Mouse (Mus musculus): ENCODE results near the gene Pitpnc1. TPM values are rescaled to one million over a fixed set of nuclear protein-coding genes. Genes with fewer than 3 reads are reported as not detected.

The Pitpnc1 gene
- polyA plus RNA-seq, 1 experiment, result 26.6 TPM

DNA sequence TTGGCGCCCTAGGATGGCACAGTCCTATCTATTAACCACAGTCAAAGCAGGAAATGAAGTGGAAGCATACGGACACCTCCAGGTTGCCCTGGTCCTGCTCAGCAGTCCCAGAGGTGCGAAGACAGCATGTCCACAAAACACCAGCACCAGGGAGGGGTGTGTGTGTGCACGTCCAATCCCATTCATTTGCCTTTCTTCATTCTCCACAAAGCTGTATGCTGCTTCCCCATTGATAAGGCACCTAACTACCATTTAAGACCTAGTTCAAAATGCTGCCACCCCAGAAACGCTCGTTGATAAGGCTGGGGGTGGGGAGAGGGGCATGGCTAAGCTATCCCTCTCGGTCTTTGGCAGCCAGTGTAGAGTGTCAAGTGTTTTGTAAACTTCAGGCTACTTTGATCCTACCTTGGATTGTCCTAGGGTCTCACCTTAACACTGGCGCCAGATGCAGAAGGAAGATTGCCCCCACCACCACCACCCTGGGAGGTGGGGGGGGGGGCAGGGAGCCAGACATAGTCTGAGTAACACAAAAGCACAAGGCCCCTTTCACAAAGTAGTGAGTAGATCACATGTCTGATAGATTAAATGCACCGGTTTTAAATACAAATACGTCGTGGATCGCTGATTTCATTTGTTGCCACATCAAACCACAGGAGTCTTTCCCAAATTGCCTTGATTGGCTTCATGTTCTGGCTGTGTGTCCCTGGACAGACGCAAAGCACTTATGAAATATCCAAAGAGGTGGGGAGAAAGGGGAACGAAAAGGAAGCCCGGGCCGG is 2.1 kb downstream of the Pitpnc1 start:
- DNase-seq (ENCODE audit: extremely low spot score in 1 of 2, low spot score in 1 of 2), result peak in 1 of 2 experiments; percentile 19

DNA sequence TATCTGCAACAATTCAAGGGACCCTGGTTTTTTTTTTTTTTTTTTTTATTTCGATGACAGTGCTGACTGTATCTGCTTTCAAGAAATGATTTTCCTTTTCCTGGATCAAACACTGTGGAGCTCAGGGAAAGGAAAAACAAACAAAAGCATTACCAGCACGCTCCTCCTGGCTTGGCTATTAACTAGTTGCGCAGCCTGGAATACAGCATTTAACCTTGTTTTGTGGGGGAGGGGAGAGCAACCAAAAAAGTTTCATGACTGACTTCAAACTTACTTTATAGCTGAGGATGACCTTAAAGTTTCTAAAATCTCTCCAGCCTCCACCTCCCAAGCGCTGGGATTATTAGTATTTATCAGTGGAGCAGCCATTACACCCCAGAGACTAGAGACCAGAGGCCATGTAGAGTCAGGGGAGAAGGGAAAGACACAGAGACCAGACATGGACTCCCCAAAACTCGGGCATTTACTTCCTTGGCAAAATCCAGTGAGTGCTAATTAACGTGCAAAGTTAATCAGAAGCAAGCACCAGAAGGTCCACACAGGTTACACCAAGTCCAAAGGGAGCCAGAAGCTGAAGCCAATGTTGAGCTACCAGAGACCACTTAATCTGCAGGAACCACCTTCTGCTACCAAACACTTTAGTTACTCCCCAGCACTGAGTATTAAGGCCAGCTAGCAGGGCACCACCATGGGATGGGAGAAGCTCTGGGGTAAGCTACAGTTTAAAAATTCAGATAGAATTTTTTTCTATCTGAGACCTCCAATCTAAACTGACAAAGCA is 3.7 kb downstream of the Pitpnc1 start:
- no peak for DNase-seq (ENCODE audit: extremely low spot score in 1 of 2, low spot score in 1 of 2)

DNA sequence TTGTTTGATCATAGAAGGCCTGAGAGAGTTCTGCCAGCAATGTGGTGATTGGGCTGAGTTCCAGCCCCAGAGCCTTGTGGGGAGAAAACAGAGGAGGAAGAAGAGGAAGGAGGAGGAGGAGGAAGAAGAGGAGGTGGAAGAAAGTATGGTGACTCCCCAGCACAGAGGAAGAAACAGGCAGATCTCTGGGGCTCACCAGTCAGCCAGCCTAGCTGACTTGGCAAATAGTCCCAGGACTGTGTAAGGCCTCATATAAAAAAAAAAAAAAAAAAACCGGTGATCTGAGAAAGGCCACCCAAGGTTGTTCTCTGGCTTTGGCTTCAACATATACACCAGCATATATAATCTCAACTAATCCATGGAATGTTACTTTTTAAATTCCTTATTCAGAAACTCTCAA is 4.5 kb downstream of the Pitpnc1 start:
- no peak for DNase-seq (ENCODE audit: extremely low spot score in 1 of 2, low spot score in 1 of 2)

DNA sequence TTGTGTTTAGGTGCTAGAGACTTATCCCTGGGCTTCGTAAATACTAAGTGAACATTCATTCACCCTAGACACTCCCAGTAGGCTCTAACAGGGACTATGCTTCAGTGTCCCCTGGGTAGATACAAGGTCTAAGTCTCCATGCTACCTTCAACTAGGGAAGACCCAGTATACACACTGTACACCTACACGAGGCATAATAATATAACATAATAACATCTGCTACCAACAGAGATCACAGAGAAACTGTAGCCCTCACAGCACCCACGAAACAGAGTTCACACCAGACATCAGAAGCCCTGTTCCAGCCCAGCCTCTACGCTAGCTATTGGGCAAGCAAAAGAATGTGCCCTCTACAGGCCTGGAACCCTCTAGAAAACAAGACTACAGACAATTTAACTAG is 5.5 kb downstream of the Pitpnc1 start:
- DNase-seq (ENCODE audit: extremely low spot score in 1 of 2, low spot score in 1 of 2), result no peak

DNA sequence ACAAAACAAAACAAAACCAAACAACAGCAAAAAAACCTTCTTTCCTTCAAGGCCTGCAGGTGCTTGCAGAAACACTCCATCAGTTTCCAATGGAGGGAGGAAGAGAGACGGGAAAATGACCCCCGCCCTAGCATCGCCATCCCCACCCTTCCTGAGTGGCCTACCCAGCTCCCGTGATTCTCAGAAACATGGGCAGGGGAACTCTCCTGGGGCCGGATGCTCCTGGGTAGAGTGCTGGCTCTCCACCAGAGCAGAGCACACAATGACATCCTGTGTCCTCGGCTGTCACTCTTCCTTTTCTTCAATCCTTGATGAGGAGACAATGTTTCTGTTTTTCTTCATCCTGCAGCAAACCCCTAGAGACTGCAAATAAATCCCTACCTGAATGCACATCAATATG is 6.4 kb downstream of the Pitpnc1 start:
- no peak for DNase-seq (ENCODE audit: extremely low spot score in 1 of 2, low spot score in 1 of 2)

DNA sequence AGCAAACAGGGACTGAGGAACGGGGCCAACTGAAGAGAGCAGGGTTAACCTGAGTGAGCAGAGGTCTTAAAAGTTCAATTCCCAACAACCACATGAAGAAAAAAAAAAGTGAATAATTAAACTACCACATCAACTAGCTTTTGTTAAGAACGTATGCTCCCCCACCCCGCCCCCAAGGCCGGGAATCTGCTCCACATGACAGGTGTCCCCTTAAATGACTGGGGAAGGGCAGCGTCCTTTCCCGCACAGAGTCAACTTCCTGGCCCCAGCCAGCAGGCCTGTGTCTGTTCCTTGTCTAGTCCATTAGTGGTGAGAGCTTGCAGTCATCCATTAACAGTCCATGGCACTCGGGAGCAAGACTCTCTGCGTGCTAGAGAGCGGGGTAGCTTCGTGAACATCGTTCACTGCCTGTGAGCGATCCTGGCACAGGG is 7.2 kb downstream of the Pitpnc1 start:
- no peak for DNase-seq (ENCODE audit: extremely low spot score in 1 of 2, low spot score in 1 of 2)

DNA sequence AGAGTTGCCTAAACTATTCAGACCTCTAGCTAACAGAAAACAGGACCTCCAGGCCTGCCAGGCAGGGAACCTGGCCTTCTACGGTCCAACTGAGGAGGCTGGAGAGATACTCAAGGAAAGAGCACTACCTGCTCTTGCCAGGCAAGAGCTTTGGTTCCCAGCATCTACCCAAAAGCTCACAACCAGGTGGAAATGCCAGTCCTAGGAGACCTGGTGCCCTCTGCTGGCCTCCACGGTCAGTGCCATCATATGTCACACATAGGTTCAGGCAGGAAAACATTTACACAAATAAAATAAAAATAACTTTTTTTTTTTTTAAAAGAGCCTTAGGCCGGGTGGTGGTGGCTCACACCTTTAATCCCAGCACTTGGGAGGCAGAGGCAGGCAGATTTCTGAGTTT is 8.0 kb downstream of the Pitpnc1 start:
- DNase-seq (ENCODE audit: extremely low spot score in 1 of 2, low spot score in 1 of 2), result no peak

DNA sequence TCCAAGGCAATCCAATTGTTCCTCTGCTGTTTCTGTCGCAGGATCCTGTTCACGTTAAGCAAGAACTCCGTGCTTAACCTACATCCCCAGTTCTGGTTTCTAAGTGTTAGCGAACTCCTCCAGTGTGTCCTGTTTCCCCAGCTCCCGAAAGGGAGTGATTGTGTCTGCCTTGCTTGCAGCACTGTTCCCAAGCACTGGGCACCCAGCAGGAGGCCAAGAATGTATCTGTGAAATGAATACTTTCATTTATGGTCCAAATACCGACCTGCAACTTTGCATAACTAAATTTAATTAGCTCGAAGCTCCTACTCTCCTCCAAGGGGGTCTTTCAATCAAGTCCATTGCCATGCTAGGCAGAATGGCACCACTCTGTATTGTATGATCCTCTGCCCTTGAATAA is 10.7 kb downstream of the Pitpnc1 start:
- DNase-seq (ENCODE audit: extremely low spot score in 1 of 2, low spot score in 1 of 2), result no peak

DNA sequence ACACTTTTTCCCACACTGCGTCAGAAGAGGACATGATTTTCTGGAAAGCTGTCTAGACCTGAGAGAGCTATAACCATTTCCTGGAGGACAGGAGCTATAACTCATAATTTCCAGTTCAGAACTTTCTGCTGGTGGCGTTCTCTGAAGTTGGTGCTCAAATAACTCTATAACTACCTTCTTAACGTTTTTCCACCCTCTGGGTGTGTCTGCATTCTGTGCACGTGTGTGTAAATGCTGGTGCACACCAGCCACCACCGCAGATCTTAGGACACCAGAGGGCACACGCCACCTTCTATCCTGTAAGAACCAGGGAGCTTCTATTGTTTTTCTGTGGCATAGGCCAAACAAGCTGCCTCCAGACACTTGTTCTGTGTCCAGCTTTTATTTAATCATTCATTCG is 11.5 kb downstream of the Pitpnc1 start:
- DNase-seq (ENCODE audit: extremely low spot score in 1 of 2, low spot score in 1 of 2), result no peak

DNA sequence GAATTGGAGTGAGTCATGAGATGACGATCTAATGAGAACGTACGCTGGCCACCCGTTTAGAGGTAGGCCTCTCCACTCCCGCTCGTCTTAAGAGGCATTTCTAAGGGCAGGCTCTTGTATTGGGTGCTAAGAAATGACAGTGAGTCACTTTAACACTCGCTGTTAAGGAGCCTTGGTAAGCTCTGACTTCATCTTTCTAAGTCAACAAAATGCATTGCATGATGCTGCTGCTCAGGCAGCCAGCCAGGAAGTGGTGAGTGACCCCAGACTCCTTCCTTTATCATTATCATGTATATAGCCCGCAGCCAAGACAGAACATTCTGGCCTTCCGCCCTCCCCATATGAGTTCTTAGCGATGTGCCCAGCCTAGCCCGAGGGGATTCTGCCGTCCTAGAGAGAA is 12.2 kb downstream of the Pitpnc1 start:
- no peak for DNase-seq (ENCODE audit: extremely low spot score in 1 of 2, low spot score in 1 of 2)

DNA sequence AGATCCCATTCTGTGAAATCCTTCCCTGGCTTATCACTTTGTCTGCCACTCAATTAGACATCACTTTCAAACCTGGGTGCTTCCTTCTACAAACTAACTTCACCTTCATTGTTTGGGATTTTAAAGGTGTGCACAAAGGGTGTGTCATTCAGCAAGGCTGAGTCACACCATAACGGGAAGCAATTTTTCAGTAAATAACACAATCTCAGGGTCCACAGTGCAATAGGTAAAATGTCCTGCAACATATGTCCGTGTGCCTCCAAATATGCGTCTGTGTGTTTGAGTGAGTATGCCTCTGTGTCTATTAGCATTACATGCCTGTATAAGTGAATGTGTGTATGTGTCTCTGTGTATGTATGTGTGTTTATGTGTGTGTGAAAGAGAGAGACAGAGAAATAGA is 13.2 kb downstream of the Pitpnc1 start:
- no peak for DNase-seq (ENCODE audit: extremely low spot score in 1 of 2, low spot score in 1 of 2)

DNA sequence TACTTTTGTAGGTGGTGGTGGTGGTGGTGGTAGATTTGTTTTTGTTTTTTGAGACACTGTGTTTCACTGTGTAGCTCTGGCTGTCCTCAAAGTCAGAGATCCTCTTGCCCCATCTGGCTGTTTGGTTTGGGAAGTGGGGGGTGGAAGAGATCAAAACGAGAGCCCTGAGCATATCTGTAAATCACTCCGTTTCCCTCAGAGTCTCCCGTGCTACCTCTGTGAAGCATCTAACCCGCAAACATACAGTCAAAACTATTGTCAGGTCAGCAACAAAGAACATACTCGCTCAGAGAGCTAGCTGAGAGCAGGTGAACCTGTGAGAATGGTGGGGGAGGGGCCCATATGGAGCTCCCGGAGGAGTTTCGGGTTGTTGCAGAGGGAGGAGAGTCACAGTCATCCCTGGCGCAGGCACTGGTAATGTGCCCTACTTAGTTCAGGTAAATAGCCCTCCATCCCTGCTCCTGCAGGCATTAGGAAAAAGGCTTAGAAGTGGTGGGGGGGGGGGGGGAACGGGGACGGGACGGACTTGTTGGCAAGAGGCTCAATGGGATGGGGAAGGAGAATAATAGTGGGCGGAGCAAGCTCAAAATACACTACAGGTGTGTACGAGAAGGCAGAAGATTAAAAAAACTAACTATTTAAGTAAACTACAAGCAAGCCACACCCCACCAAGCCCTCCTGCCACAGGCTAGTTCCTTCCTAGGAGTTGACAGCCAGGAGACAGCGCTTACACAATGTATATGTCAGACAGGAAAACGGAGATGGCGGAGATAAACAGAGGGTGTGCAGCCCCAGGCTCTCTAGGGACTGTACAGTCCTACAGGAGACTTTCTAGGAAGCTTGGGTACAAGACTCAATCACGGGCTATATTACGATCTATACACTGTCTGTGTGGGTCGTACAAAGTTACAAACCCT is 15.7 kb downstream of the Pitpnc1 start:
- DNase-seq (ENCODE audit: extremely low spot score in 1 of 2, low spot score in 1 of 2), result no peak

DNA sequence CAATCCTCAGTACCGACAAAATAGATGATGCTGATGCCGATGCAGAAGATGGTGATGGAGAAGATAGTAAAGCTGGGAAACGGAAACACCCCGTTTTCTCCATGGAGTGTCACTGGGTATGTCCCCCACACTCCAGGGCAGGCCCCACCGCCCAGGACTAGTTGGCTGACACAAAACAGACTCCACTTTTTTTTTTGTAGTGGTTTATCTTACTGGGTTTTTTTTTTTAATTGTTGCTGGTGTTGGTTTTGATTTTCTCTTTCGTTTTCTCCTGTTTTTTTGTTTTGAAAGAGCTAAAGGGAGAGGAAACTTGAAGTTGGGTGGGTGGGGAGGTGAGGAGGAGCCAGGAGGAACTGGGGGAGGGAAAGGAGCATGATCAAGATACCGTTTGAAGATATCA is 18.4 kb downstream of the Pitpnc1 start:
- DNase-seq (ENCODE audit: extremely low spot score in 1 of 2, low spot score in 1 of 2), result no peak

DNA sequence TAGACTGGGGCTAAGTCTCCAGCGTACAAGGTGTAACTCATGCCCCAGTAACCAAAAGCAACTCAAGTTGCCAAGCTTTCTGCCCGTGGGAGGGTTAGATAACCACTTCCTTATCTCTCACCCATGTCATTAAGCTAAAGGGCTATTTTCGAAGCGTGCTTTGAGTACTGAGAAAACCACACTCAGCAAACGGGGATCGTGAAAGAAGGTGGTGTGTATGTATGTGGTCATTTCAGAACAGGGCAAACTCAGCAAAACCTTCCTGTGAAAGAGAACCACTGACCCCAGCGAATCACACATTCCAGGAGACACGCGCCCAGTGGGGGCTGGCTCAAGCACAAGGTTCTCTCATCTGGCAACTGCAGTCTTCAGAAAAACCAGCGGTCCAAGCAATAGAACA is 19.4 kb downstream of the Pitpnc1 start:
- DNase-seq (ENCODE audit: extremely low spot score in 1 of 2, low spot score in 1 of 2), result no peak

DNA sequence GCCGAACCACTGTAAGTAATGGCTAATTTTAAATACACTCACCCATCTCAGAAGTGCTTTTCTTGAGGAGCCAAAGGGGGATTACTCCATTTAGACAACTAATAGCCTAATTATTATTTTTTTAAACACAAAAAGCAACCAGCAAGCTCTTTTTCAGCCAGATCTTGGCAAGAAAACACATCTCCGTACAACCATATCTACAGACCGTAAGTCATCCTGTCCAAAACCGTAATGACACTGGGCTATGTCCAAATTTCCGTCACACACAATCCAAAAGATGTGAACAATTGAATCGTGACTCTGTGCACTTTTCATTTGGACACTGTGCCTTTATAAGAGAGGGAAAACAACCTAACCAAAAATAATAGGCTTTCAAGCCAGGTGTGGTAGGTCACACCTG is 20.4 kb downstream of the Pitpnc1 start:
- DNase-seq (ENCODE audit: extremely low spot score in 1 of 2, low spot score in 1 of 2), result no peak

DNA sequence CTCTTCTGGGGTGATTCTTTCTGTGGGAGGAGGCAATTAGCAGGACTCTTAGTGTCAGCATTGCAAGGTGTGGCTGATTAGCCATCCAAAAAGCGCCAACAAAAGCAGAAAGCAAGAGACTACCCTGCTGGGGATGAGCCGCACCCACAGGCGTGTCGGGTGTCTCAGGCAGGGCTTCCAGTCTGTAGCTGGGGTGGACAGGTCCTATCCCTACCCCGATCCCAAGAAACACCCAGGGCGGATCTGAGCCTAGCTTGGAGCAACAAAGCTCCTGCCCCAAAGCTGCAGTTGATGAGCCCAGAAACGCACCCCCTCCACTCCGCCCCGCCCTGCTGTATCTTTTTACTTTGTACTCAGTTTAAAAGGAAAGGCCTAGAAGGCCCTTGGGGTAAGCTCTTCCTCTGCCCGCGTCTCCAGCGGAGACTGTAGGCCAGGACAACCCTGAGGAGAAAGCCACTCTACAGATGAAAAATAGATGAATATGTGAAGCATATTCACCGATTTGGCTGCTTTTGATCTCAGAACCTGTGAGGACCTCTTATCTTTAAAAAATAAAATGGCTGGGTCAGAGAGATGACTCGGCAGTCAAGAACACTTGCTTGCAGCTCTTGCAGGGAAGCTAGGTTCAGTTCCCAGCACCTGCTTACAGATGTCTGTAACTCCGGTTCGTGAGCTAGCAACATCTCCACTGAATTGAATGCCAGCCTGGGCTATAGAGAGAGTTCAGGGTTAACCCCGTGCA is 21.2 kb downstream of the Pitpnc1 start:
- DNase-seq (ENCODE audit: extremely low spot score in 1 of 2, low spot score in 1 of 2), result no peak

DNA sequence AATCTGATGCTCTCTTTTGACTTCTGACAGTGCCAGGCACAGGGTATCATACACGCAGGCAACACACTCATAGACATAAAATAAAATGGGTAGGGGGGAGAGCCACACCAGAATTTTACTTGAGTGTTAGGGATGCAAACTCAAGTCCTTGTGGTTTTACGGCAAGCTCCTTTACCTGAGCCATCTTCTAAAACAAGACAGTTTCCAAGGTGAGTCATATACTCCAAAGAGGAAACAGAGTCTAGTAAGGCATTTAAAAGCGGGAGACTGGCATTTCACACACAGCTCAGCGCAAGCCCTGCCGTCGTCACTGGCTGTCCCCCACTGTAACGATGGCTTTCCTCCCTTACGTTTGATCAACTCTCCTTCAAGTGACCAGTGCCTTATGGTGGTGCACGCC is 22.6 kb downstream of the Pitpnc1 start:
- DNase-seq (ENCODE audit: extremely low spot score in 1 of 2, low spot score in 1 of 2), result no peak

DNA sequence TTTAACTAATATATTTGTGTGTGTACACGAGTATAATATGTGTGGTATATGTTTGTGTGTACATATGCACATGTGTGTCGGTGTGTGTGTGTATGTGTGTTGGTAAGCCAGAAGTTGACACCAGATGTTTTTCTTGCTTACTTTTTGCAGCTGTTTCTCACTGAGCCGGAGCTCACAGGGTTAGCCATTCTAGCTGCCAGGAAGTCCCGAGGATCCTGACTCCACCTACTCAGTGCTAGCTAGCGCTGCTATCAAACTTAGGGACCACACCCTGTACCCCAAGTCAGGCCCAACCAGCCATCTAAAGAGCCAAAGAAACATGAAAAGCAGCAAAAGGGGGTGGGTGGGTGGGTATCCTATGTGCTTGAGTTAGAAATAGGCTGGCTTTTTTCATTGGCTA is 23.1 kb downstream of the Pitpnc1 start:
- no peak for DNase-seq (ENCODE audit: extremely low spot score in 1 of 2, low spot score in 1 of 2)

DNA sequence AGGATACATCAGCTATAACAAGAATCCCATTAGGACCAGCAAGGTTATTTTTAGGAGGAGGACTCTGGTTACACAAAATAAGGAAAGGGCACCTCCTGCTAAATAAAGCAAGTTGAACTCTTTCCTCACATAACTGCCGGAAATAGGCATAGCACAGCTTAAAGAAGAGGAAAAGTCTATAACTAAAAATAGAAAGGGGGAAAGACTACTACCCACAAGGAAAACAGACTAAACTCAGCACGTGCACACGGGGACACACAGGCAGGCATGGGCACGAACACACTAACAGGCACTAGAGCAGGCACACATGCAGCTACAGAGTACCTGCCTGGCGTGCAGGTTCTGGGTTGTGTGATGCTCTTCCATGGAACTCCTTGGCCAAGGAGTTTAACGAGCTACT is 23.8 kb downstream of the Pitpnc1 start:
- DNase-seq (ENCODE audit: extremely low spot score in 1 of 2, low spot score in 1 of 2), result no peak

DNA sequence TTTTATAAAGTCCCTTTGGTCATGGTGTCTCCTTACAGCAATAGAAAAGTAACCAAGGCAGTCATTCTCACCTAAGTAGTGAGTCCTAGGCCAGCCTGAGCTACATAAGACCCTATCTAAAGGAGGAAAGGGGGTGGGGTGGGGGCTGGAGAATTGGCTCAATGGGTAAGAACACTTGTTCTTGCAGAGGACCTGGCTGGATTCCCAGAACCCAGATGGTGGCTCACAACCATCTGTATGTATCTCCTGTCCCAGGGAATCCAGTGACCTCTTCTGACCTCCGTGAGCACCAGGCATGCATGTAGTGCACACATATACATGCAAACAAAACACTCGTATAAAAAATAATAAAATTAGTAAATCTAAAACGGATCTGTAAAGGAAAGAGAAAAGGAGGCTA is 24.8 kb downstream of the Pitpnc1 start:
- no peak for DNase-seq (ENCODE audit: extremely low spot score in 1 of 2, low spot score in 1 of 2)
